Mouse (Mus musculus): Measurements from ENCODE around the gene Olfr456.
"Not testable (repeated sequence)": the region's sequence is repeated elsewhere in the genome, so short reads cannot be mapped to it uniquely, and the experiment has no call there.

The Olfr456 gene

GRCm38 (mm10) chr6:42487114-42487513 lies at the start of gene Olfr456:
Gene Olfr456 (minus strand): TSS chr6:42487214.
- no peak for DNase-seq (ENCODE audit: low spot score)

GRCm38 (mm10) chr6:42513461-42513860 lies 26.4 kb upstream of the Olfr456 start:
- DNase-seq (ENCODE audit: low spot score) = no peak

- DNase-seq (ENCODE audit: low spot score) = no peak
Measured at GRCm38 (mm10) chr6:42509311-42509710, 22.3 kb upstream of the Olfr456 start.

GRCm38 (mm10) chr6:42503478-42503877 lies 16.5 kb upstream of the Olfr456 start:
- DNase-seq (ENCODE audit: low spot score) = no peak

GRCm38 (mm10) chr6:42489731-42490130 lies 2.7 kb upstream of the Olfr456 start:
- DNase-seq (ENCODE audit: low spot score) = no peak

- DNase-seq (ENCODE audit: low spot score) = no peak
Measured at GRCm38 (mm10) chr6:42484633-42485032, 2.4 kb downstream of the Olfr456 start.

GRCm38 (mm10) chr6:42476235-42476634 lies 10.8 kb downstream of the Olfr456 start, which contains the start of gene Olfr457:
Gene Olfr457 (minus strand): TSS chr6:42476335.
- DNase-seq (ENCODE audit: low spot score) = no peak

- DNase-seq (ENCODE audit: low spot score) = not testable (repeated sequence)
Measured at GRCm38 (mm10) chr6:42471298-42471697, 15.7 kb downstream of the Olfr456 start.

GRCm38 (mm10) chr6:42470542-42470941 lies 16.5 kb downstream of the Olfr456 start:
- DNase-seq (ENCODE audit: low spot score) = no peak

- DNase-seq (ENCODE audit: low spot score) = no peak
Measured at GRCm38 (mm10) chr6:42465096-42465495, 21.9 kb downstream of the Olfr456 start, which contains the start of gene Olfr458. Gene Olfr458 (minus strand): TSS chr6:42465196.

- no peak for DNase-seq (ENCODE audit: low spot score)
Measured at GRCm38 (mm10) chr6:42447381-42447780, 39.6 kb downstream of the Olfr456 start.

GRCm38 (mm10) chr6:42444491-42444890 lies 42.5 kb downstream of the Olfr456 start:
- no peak for DNase-seq (ENCODE audit: low spot score)

- DNase-seq (ENCODE audit: low spot score) = no peak
Measured at GRCm38 (mm10) chr6:42441395-42441794, 45.6 kb downstream of the Olfr456 start.
